Mouse (Mus musculus): ENCODE measurements at regions not wholly inside any gene's neighbourhood (a gene's known extent, or its start where the extent isn't known, plus 50 kb on each side); places are given as distances from the start of the nearest gene placed in this dataset.

DNA sequence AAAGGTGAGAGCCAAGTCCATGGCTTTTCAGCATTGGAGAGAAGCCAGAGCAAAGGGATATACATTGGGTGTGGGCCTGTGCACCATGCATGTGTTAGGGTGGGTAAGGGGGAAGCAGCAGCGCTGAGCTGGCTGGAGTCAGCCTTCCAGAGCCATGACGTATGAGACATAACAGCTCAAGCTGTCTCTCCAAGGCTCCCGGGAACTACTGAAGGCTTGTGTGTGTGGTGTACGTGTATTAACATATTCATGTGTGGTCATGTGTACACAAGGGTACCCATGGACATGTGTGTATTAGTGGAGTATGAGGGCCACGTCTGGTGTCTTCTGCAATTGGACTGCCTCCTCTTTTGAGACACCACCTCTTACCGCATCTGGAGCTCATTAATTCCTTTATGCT is 417.8 kb downstream of the Rps24 start:
- Histone ChIP-seq H3K9me3 (ENCODE audit: control insufficient read depth, low read length) (no peaks in the 10 kb centered on the region), H3K4me1 (ENCODE audit: control insufficient read depth, insufficient read depth, low read length) (peaks cover 35% of the 10 kb centered on the region), H3K4me2 (ENCODE audit: low read depth, severe bottlenecking) (no peak overlapping the region), H3K9ac (ENCODE audit: low read length) (no peak overlapping the region), H3K27me3 (ENCODE audit: control insufficient read depth, insufficient read depth, low read length) (no peaks in the 10 kb centered on the region), H3K36me3 (ENCODE audit: control insufficient read depth, insufficient read depth, low read length) (no peaks in the 10 kb centered on the region), H3K27ac (replicated peaks; ENCODE audit: low read depth, low read length) (no peak overlapping the region), H3K4me3 (ENCODE audit: low read depth, low read length) (no peak overlapping the region)
- 86% methylated on average over 6 of the region's 6 CpGs for WGBS
- ATAC-seq (ENCODE audit: insufficient number of reproducible peaks, low FRiP score, low TSS enrichment, low read depth), result no peak
- DNase-seq (ENCODE audit: low spot score), result no peak

DNA sequence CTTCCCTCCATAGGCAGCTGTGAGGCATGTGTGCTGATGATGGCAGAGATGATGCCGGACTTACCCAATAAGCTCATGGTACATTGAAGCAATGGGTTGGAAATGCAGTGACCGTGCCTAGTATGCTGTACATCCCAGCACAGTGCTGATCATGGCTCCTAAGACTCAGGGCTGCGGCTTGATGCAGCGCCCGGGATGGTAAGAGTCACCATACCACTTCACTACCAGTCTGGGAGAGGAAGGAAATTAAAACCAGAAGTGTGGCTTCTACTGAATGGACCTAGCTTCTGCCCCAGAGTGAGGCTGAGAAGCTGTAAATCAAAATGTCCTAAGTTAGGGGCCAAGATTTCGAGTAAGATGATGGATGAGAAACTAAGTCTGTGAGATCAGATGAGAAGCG is 420.0 kb downstream of the Rps24 start:
- Histone ChIP-seq H3K27me3 (ENCODE audit: control insufficient read depth, insufficient read depth, low read length) (no peaks in the 10 kb centered on the region), H3K9ac (ENCODE audit: low read length) (no peak overlapping the region), H3K27ac (replicated peaks; ENCODE audit: low read depth, low read length) (peak overlapping the region; percentile 12; the same call in 1 of the 2 replicates), H3K36me3 (ENCODE audit: control insufficient read depth, insufficient read depth, low read length) (no peaks in the 10 kb centered on the region), H3K4me2 (ENCODE audit: low read depth, severe bottlenecking) (no peak overlapping the region), H3K4me3 (ENCODE audit: low read depth, low read length) (no peak overlapping the region), H3K4me1 (ENCODE audit: control insufficient read depth, insufficient read depth, low read length) (peaks cover 14% of the 10 kb centered on the region), H3K9me3 (ENCODE audit: control insufficient read depth, low read length) (no peaks in the 10 kb centered on the region)
- 37% methylated on average over 7 of the region's 7 CpGs for WGBS
- DNase-seq (ENCODE audit: low spot score) (no peak), ATAC-seq (ENCODE audit: insufficient number of reproducible peaks, low FRiP score, low TSS enrichment, low read depth) (no peak)

DNA sequence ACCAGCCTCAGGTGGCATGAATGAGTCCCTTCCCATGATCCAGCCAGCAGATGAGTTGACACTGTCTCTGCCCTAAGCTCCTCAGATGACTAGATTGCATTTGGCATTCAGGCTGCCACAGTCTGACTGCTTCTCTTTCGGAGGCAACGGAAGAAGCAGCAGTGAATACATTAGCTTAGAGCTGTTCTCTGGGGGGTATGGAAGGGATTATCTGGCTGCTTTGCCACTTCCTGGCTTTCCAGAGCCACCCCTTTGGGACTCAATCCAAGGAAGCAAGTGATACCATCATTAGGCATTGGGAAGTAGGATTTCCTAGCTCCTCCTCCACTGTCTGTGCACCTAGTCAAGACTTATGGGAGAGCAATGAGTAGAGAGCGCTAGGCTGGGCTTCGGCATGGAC is 421.5 kb downstream of the Rps24 start:
- H3K4me2 ChIP-seq (ENCODE audit: low read depth, severe bottlenecking), result no peak overlapping the region
- H3K27me3 ChIP-seq (ENCODE audit: control insufficient read depth, insufficient read depth, low read length), result no peaks in the 10 kb centered on the region
- no peak overlapping the region for H3K4me3 ChIP-seq (ENCODE audit: low read depth, low read length)
- H3K9ac ChIP-seq (ENCODE audit: low read length), result no peak overlapping the region
- DNase-seq (ENCODE audit: low spot score), result no peak
- 96% methylated on average over 4 of the region's 4 CpGs for WGBS
- H3K4me1 ChIP-seq (ENCODE audit: control insufficient read depth, insufficient read depth, low read length), result peaks cover 13% of the 10 kb centered on the region
- no peak overlapping the region for H3K27ac ChIP-seq (replicated peaks; ENCODE audit: low read depth, low read length)
- no peaks in the 10 kb centered on the region for H3K9me3 ChIP-seq (ENCODE audit: control insufficient read depth, low read length)
- no peak for ATAC-seq (ENCODE audit: insufficient number of reproducible peaks, low FRiP score, low TSS enrichment, low read depth)
- no peaks in the 10 kb centered on the region for H3K36me3 ChIP-seq (ENCODE audit: control insufficient read depth, insufficient read depth, low read length)

DNA sequence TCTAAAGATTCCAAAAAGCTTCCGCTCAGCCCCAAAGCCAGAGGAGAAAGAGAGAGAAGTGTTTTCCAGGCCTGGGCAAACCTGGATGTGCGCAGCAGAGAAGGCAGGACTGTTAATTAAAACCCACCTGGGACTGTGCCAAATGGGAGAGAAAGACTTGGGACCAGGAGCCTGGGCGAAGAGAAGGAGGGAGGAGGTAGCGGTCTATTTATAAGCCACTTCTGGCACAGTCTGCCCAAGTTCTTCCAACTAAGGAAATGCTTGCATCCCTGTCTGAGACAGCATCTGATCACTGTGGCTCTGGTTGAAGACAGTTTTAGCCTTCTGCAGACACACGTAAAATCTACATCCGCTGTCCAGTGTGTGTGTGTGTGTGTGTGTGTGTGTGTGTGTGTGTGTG is 424.7 kb downstream of the Rps24 start:
- WGBS, result 88% methylated on average over 6 of the region's 6 CpGs
- Histone ChIP-seq H3K9me3 (ENCODE audit: control insufficient read depth, low read length) (no peaks in the 10 kb centered on the region), H3K4me2 (ENCODE audit: low read depth, severe bottlenecking) (no peak overlapping the region), H3K36me3 (ENCODE audit: control insufficient read depth, insufficient read depth, low read length) (no peaks in the 10 kb centered on the region), H3K9ac (ENCODE audit: low read length) (no peak overlapping the region), H3K27ac (replicated peaks; ENCODE audit: low read depth, low read length) (no peak overlapping the region), H3K4me1 (ENCODE audit: control insufficient read depth, insufficient read depth, low read length) (peaks cover 13% of the 10 kb centered on the region), H3K4me3 (ENCODE audit: low read depth, low read length) (no peak overlapping the region), H3K27me3 (ENCODE audit: control insufficient read depth, insufficient read depth, low read length) (no peaks in the 10 kb centered on the region)
- ATAC-seq (ENCODE audit: insufficient number of reproducible peaks, low FRiP score, low TSS enrichment, low read depth), result no peak
- DNase-seq (ENCODE audit: low spot score), result no peak

DNA sequence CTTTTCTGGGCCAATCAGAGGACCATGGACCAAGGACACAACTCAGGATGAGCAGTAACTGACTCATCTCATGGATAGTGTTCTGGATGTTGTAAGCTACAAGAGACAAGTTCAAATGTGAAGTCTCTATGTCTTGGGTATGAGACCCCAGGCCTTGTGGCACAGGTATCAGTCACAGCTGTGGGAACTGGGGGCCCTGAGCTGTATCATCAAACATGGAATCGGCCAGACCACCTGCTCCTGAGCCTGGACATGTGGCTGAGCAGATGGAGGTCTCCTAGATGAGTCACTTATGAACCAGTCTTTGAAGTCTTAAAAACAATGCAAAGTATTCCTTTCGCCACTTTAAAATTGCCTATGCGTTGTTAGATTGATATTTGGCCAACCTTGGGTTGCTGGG is 432.1 kb downstream of the Rps24 start:
- ATAC-seq (ENCODE audit: insufficient number of reproducible peaks, low FRiP score, low TSS enrichment, low read depth), result no peak
- Histone ChIP-seq H3K4me3 (ENCODE audit: low read depth, low read length) (no peak overlapping the region), H3K27me3 (ENCODE audit: control insufficient read depth, insufficient read depth, low read length) (no peaks in the 10 kb centered on the region), H3K27ac (replicated peaks; ENCODE audit: low read depth, low read length) (no peak overlapping the region), H3K9me3 (ENCODE audit: control insufficient read depth, low read length) (no peaks in the 10 kb centered on the region), H3K4me1 (ENCODE audit: control insufficient read depth, insufficient read depth, low read length) (peaks cover 2% of the 10 kb centered on the region; the same call in 1 of the 2 replicates), H3K4me2 (ENCODE audit: low read depth, severe bottlenecking) (no peak overlapping the region), H3K36me3 (ENCODE audit: control insufficient read depth, insufficient read depth, low read length) (no peaks in the 10 kb centered on the region), H3K9ac (ENCODE audit: low read length) (no peak overlapping the region)
- WGBS, result 97% methylated on average over 3 of the region's 3 CpGs
- no peak for DNase-seq (ENCODE audit: low spot score)

DNA sequence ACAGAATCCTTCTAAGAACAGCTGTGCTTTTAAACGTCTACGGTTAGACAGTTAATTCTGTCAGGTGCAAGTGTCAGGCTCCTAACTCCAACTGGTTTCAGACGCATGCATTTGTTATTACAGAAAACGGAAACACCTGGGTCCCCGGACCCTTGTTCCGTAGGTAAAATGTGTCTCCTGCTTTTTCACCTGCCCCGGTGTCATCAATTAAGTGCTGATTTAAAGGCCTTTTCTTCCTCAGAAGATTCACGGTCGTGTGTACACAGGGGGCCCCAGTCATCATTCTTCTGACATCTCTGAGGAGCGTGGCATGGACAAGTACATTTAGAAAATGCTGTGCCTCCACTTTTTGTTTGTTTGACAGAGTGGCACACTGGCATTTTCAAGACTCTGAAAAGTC is 435.1 kb downstream of the Rps24 start:
- Histone ChIP-seq H3K9me3 (ENCODE audit: control insufficient read depth, low read length) (no peaks in the 10 kb centered on the region), H3K4me3 (ENCODE audit: low read depth, low read length) (no peak overlapping the region), H3K27me3 (ENCODE audit: control insufficient read depth, insufficient read depth, low read length) (no peaks in the 10 kb centered on the region), H3K36me3 (ENCODE audit: control insufficient read depth, insufficient read depth, low read length) (no peaks in the 10 kb centered on the region), H3K27ac (replicated peaks; ENCODE audit: low read depth, low read length) (no peak overlapping the region), H3K4me2 (ENCODE audit: low read depth, severe bottlenecking) (no peak overlapping the region), H3K4me1 (ENCODE audit: control insufficient read depth, insufficient read depth, low read length) (peaks cover 15% of the 10 kb centered on the region), H3K9ac (ENCODE audit: low read length) (no peak overlapping the region)
- WGBS, result 52% methylated on average over 10 of the region's 10 CpGs
- no peak for DNase-seq (ENCODE audit: low spot score)
- ATAC-seq (ENCODE audit: insufficient number of reproducible peaks, low FRiP score, low TSS enrichment, low read depth), result no peak

DNA sequence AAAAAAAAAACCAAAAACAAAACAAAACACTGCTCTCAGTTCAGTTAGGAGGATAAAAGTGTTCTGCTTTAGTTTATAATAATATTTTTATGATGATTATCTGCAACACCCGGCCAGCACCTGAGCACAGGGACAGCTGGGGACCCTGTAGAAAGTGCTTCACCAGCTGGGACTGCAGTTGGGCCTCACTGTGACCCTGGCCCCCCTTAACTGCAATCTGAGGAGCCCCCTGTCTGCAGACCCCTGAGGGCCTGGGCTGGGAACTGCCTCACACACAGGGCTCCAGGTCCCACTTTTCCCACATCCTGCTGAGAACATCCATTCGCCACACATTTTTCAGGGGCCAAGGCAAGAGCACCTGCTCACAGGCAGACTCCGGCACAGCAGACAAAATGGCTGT is 437.6 kb downstream of the Rps24 start:
- H3K36me3 ChIP-seq (ENCODE audit: control insufficient read depth, insufficient read depth, low read length), result no peaks in the 10 kb centered on the region
- no peaks in the 10 kb centered on the region for H3K27me3 ChIP-seq (ENCODE audit: control insufficient read depth, insufficient read depth, low read length)
- ATAC-seq (ENCODE audit: insufficient number of reproducible peaks, low FRiP score, low TSS enrichment, low read depth) (0 out of 2 replicates have a peak, but pooled peaks have one; percentile 56), DNase-seq (ENCODE audit: low spot score) (no peak)
- H3K9ac ChIP-seq (ENCODE audit: low read length), result no peak overlapping the region
- WGBS, result 61% methylated on average over 3 of the region's 3 CpGs
- no peak overlapping the region for H3K4me2 ChIP-seq (ENCODE audit: low read depth, severe bottlenecking)
- H3K4me3 ChIP-seq (ENCODE audit: low read depth, low read length), result no peak overlapping the region
- peak overlapping the region; percentile 67; the same call in 1 of the 2 replicates for H3K27ac ChIP-seq (replicated peaks; ENCODE audit: low read depth, low read length)
- H3K9me3 ChIP-seq (ENCODE audit: control insufficient read depth, low read length), result no peaks in the 10 kb centered on the region
- peaks cover 16% of the 10 kb centered on the region for H3K4me1 ChIP-seq (ENCODE audit: control insufficient read depth, insufficient read depth, low read length)

DNA sequence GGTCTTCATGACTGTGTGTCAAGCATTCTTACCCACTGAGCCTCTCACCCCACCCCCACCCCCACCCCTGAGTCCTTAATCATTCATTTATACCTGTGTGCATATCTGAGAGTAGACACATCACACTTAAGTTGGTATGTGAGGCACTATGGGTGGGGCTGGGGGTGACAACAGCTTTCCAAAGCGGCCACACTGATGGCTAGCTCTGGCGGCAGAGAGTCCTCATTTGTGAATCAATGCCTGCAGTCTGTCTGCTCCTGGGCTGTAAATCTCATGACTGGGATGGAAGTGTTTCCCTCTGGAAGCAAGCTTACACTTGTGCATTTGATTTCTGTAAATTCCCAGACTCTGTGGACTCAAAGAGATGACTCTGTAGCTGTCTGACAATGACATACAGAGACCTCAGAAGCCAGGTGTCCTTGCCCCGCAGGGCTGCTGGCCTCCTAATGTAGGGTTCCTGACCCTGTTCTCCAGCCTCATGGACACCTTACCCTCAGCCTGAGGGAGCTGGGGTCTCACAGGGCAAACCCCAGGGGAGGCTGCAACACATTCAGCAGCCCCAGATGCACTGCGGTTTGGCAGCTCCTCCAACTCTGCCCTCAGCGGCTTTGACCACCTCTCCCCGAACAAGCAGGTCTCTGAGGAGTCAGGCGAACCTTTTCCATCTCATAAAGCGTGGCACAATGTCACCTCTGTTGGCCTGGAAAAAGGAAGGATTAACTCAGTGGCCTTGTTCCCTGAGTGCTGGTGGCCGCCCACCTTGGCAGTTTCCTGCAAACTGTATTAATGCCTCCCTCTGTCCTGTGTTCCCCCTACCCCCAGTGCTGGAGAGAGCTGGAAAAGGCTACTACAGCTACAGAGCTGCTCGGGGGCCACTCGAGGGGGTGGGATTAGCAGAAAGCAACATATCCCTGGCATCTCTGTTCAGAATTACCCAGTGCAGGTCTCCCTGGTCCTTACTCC is 439.4 kb downstream of the Rps24 start:
- DNase-seq (ENCODE audit: low spot score) (peak; percentile 33), ATAC-seq (ENCODE audit: insufficient number of reproducible peaks, low FRiP score, low TSS enrichment, low read depth) (peak; percentile 54; the same call in 1 of the 2 replicates)
- whole genome bisulfite sequencing, result 41% methylated on average over 11 of the region's 11 CpGs
- no peak overlapping the region for H3K4me2 ChIP-seq (ENCODE audit: low read depth, severe bottlenecking)
- no peak overlapping the region; the same call in 1 of the 2 replicates for H3K9ac ChIP-seq (ENCODE audit: low read length)
- no peaks in the 10 kb centered on the region for H3K27me3 ChIP-seq (ENCODE audit: control insufficient read depth, insufficient read depth, low read length)
- H3K4me1 ChIP-seq (ENCODE audit: control insufficient read depth, insufficient read depth, low read length), result peaks cover 16% of the 10 kb centered on the region
- peak overlapping the region; percentile 25; the same call in 1 of the 2 replicates for H3K27ac ChIP-seq (replicated peaks; ENCODE audit: low read depth, low read length)
- H3K4me3 ChIP-seq (ENCODE audit: low read depth, low read length), result no peak overlapping the region
- H3K9me3 ChIP-seq (ENCODE audit: control insufficient read depth, low read length), result no peaks in the 10 kb centered on the region
- no peaks in the 10 kb centered on the region for H3K36me3 ChIP-seq (ENCODE audit: control insufficient read depth, insufficient read depth, low read length)
